Mouse (Mus musculus) ES-Bruce4 (cell line): ENCODE data around the gene AB124611. TPM values are rescaled to one million over a fixed set of nuclear protein-coding genes. Genes with fewer than 3 reads are reported as not detected.
A peak's percentile ranks its signal among the peaks of the same experiment; 100 is the strongest.
"Not testable (repeated sequence)": the region's sequence is repeated elsewhere in the genome, so short reads cannot be mapped to it uniquely, and the experiment has no call there.

Experiments used
- H3K27ac ChIP-seq: 2 replicates; pipeline ENCODE4 v1.5.1; 2012; ENCODE audit warnings: low read length, inconsistent platforms; ENCODE audit not compliant: insufficient read depth
- H3K27me3 ChIP-seq: 2 replicates; pipeline ENCODE4 v1.6.1; 2012; ENCODE audit warnings: mild to moderate bottlenecking, low read length, inconsistent platforms; ENCODE audit not compliant: control insufficient read depth, poor library complexity, insufficient read depth, severe bottlenecking
- H3K36me3 ChIP-seq: 2 replicates; pipeline ENCODE4 v1.6.1; 2012; ENCODE audit warnings: inconsistent platforms, mild to moderate bottlenecking, low read length, moderate library complexity; ENCODE audit not compliant: control insufficient read depth, poor library complexity, insufficient read depth, severe bottlenecking
- H3K4me1 ChIP-seq: one replicate; pipeline ENCODE4 v1.8.1; 2011; ENCODE audit warnings: low read length; ENCODE audit not compliant: control insufficient read depth, insufficient read depth
- H3K4me3 ChIP-seq: 2 replicates; pipeline ENCODE4 v1.5.1; 2011; ENCODE audit warnings: low read depth, mild to moderate bottlenecking, low read length
- H3K9ac ChIP-seq: 2 replicates; pipeline ENCODE4 v1.6.1; 2012; ENCODE audit warnings: low read depth, mild to moderate bottlenecking, inconsistent platforms; ENCODE audit not compliant: poor library complexity, severe bottlenecking
- H3K9me3 ChIP-seq: replicated peaks from 2 replicates; pipeline ENCODE4 v1.6.1; 2012; ENCODE audit warnings: mild to moderate bottlenecking, low read length, inconsistent platforms; ENCODE audit not compliant: control insufficient read depth, poor library complexity, insufficient read depth, severe bottlenecking
- CTCF ChIP-seq: IDR thresholded peaks from one replicate; pipeline ENCODE4 v1.8.1; 2011; ENCODE audit warnings: low read depth, low read length
- EP300 ChIP-seq: IDR thresholded peaks from 2 replicates; pipeline ENCODE4 v1.6.1; 2011; ENCODE audit warnings: low read depth, low read length; ENCODE audit not compliant: insufficient read depth
- POLR2A ChIP-seq: IDR thresholded peaks from one replicate; pipeline ENCODE4 v1.8.1; 2011; ENCODE audit warnings: low read length; ENCODE audit not compliant: insufficient read depth
- polyA plus RNA-seq: library from polyadenylated mRNA; stranded (reverse); fragments of >200 nt; gene quantifications from 2 replicates; pipeline ENCODE4 v1.2.4, GENCODE M21; 2011; ENCODE audit warnings: low read depth; ENCODE audit not compliant: missing spikeins, insufficient read depth, insufficient read length

The AB124611 gene
- polyA plus RNA-seq, 1 experiment, result not detected

DNA sequence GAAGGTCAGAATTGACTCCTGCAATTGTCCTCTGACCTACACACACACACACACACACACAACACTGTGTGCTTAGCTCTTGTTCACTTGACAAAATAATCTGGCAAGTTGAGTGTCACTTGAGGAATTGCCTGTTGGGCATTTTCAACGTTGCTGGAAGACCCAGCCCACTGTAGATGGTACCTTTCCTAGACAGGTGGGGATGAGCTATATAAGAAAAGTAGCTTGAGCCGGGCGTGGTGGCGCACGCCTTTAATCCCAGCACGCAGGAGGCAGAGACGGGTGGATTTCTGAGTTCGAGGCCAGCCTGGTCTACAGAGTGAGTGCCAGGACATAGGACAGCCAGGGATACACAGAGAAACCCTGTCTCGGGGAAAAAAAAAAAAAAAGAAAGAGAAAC is 14.9 kb upstream of the AB124611 start:
- Histone ChIP-seq H3K4me3 (peak overlapping the region; percentile 95), H3K27ac (peak overlapping the region; percentile 60), H3K9me3 (no peaks in the 10 kb centered on the region; the same call in 1 of the 2 replicates), H3K9ac (peak overlapping the region; percentile 86), H3K4me1 (no peaks in the 10 kb centered on the region), H3K36me3 (peaks cover 15% of the 10 kb centered on the region), H3K27me3 (no peaks in the 10 kb centered on the region)
- TF ChIP-seq POLR2A (no peak), CTCF (no peak), EP300 (no peak)

DNA sequence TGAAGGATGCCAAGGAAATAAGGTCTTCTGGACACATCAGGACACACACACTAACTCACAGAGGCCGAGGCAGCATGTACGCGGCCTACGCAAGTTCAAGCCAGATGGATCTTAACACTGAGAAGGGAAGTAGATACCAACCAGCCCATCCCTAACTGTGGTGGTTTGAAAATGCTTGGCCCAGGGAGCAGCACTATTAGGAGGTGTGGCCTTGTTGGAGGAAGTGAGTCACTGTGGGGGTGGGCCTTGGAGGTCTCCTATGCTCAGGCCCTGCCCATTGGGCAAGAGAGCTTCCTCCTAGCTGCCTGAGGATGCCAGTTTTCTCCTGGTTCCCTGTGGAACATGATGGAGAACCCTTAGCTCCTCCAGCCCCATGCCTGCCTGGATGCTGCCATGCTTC is 12.5 kb upstream of the AB124611 start:
- Histone ChIP-seq H3K27me3 (no peaks in the 10 kb centered on the region), H3K9ac (no peak overlapping the region), H3K4me3 (no peak overlapping the region), H3K27ac (no peak overlapping the region), H3K9me3 (no peaks in the 10 kb centered on the region; the same call in 1 of the 2 replicates), H3K36me3 (peaks cover 4% of the 10 kb centered on the region), H3K4me1 (no peaks in the 10 kb centered on the region)
- TF ChIP-seq EP300 (no peak), CTCF (no peak), POLR2A (no peak)

DNA sequence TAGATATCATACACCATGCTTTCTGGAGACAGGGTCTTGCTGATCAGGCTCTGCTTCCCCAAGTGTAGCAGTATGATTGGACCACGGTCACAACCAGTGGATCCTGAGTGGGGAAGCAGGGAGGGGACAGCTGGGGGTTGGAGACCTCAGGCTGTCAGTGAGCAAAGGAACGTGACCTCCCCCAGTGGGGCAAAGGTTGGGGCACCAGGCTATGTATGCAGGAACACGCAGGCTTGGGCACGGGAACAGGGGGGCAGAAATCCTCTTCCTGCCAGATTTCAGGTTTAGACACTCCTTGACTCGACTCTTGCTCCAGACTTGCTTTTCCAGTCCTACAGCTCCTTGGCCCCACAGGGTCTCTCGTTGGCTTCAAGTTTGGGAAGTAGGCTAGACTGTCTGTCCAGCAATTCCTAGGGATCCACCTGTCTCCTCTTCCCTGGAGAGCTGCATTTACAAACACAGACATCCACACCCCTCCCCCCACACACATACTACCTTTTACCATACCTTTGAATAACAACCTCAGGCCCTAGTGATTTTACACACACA is 8.0 kb upstream of the AB124611 start:
- Histone ChIP-seq H3K4me1 (no peaks in the 10 kb centered on the region), H3K9ac (no peak overlapping the region), H3K27ac (no peak overlapping the region), H3K9me3 (no peaks in the 10 kb centered on the region; the same call in 1 of the 2 replicates), H3K36me3 (no peaks in the 10 kb centered on the region), H3K4me3 (no peak overlapping the region), H3K27me3 (no peaks in the 10 kb centered on the region)
- TF ChIP-seq CTCF, result no peak
- no peak for TF ChIP-seq POLR2A
- no peak for TF ChIP-seq EP300

DNA sequence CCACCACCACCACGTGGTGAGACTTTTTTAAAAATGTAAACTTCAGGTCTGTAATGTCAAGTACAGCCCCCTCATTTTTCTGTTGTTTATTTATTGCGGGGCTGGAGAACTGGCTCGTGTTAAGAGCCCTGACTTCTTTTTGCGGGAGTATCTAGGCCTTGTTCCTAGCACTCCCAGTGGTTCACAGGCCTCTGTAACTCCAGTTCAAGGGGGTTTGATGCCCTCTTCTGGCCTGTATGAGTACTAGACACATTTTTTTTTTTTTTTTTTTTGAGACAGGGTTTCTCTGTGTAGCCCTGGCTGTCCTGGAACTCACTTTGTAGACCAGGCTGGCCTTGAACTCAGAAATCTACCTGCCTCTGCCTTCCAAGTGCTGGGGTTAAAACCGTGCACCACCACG is 7.3 kb upstream of the AB124611 start:
- not testable (repeated sequence) for H3K36me3 ChIP-seq, H3K4me1 ChIP-seq, H3K27me3 ChIP-seq, H3K4me3 ChIP-seq, H3K9me3 ChIP-seq, H3K27ac ChIP-seq, H3K9ac ChIP-seq

GRCm38 (mm10) chr9:21525142-21525936 is 637 bp upstream of the AB124611 start:
- TF ChIP-seq CTCF (no peak), EP300 (no peak), POLR2A (no peak)

DNA sequence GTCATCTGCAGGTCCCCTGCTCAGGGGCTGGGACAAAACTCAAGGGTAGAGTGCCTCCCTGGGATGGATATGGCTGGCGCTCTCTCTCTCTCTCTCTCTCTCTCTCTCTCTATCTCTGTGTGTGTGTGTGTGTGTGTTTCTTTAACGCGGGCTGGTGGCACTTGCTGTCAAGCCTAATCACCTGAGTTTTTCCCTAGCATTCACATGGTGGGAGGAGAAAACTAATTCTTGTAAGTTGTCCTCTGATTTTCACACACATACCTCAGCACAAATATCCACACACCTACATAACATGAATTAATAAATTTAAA is 613 bp downstream of the AB124611 start:
- Histone ChIP-seq H3K27me3 (no peaks in the 10 kb centered on the region), H3K36me3 (no peaks in the 10 kb centered on the region), H3K27ac (no peak overlapping the region), H3K4me3 (no peak overlapping the region), H3K9me3 (no peaks in the 10 kb centered on the region), H3K4me1 (no peaks in the 10 kb centered on the region), H3K9ac (no peak overlapping the region)
- TF ChIP-seq EP300 (no peak), POLR2A (no peak), CTCF (no peak)

More at GRCm38 (mm10) chr9:21525142-21525936, 637 bp upstream of the AB124611 start:
- Histone ChIP-seq H3K9me3 (no peaks in the 10 kb centered on the region), H3K4me1 (no peaks in the 10 kb centered on the region), H3K9ac (no peak overlapping the region), H3K27me3 (no peaks in the 10 kb centered on the region), H3K27ac (no peak overlapping the region), H3K4me3 (no peak overlapping the region), H3K36me3 (no peaks in the 10 kb centered on the region)
